Mouse (Mus musculus): ENCODE measurements around the gene Rps29. TPM values are rescaled to one million over a fixed set of nuclear protein-coding genes. Genes with fewer than 3 reads are reported as not detected.

Rps29 gene
- polyA plus RNA-seq, 1 experiment from 2014 or later = 1,027 TPM

GRCm38 (mm10) chr12:69150049-69150448, 8.9 kb downstream of the Rps29 start:
- no peaks in the 10 kb centered on the region for H3K4me1 ChIP-seq (ENCODE audit: control insufficient read depth, insufficient read depth, low read length)
- no peak overlapping the region for H3K4me3 ChIP-seq (ENCODE audit: low read length)
- H3K9ac ChIP-seq (ENCODE audit: low read length) = no peak overlapping the region
- no peaks in the 10 kb centered on the region for H3K36me3 ChIP-seq (ENCODE audit: control insufficient read depth, insufficient read depth)
- WGBS = 78% methylated on average over 13 of the region's 13 CpGs
- no peak overlapping the region for H3K27ac ChIP-seq (ENCODE audit: low read length)
- ATAC-seq (replicated peaks; ENCODE audit: extremely low read depth, insufficient read depth, low FRiP score) = no peak
- no peak overlapping the region for H3K4me2 ChIP-seq (ENCODE audit: low read depth, low read length)
- H3K9me3 ChIP-seq (replicated peaks; ENCODE audit: control insufficient read depth, low read length) = no peaks in the 10 kb centered on the region
- no peaks in the 10 kb centered on the region for H3K27me3 ChIP-seq (ENCODE audit: control insufficient read depth, insufficient read depth, low read length)

- no peak overlapping the region for H3K4me3 ChIP-seq (ENCODE audit: low read length)
- no peak overlapping the region for H3K4me2 ChIP-seq (ENCODE audit: low read depth, low read length)
- H3K36me3 ChIP-seq (ENCODE audit: control insufficient read depth, insufficient read depth) = no peaks in the 10 kb centered on the region
- no peaks in the 10 kb centered on the region for H3K9me3 ChIP-seq (replicated peaks; ENCODE audit: control insufficient read depth, low read length)
- H3K27ac ChIP-seq (ENCODE audit: low read length) = no peak overlapping the region
- H3K4me1 ChIP-seq (ENCODE audit: control insufficient read depth, insufficient read depth, low read length) = no peaks in the 10 kb centered on the region
- WGBS = 81% methylated on average over 5 of the region's 5 CpGs
- H3K27me3 ChIP-seq (ENCODE audit: control insufficient read depth, insufficient read depth, low read length) = no peaks in the 10 kb centered on the region
- no peak overlapping the region for H3K9ac ChIP-seq (ENCODE audit: low read length)
- no peak for ATAC-seq (replicated peaks; ENCODE audit: extremely low read depth, insufficient read depth, low FRiP score)
These were observed 11.7 kb downstream of the Rps29 start for GRCm38 (mm10) chr12:69147166-69147735.

GRCm38 (mm10) chr12:69143460-69143859, 15.5 kb downstream of the Rps29 start:
- H3K27ac ChIP-seq (ENCODE audit: low read length) = no peak overlapping the region
- H3K4me3 ChIP-seq (ENCODE audit: low read length) = no peak overlapping the region
- no peak overlapping the region for H3K4me2 ChIP-seq (ENCODE audit: low read depth, low read length)
- H3K4me1 ChIP-seq (ENCODE audit: control insufficient read depth, insufficient read depth, low read length) = no peaks in the 10 kb centered on the region
- H3K9ac ChIP-seq (ENCODE audit: low read length) = no peak overlapping the region
- 79% methylated on average over 6 of the region's 6 CpGs for WGBS
- H3K9me3 ChIP-seq (replicated peaks; ENCODE audit: control insufficient read depth, low read length) = no peaks in the 10 kb centered on the region
- no peaks in the 10 kb centered on the region for H3K36me3 ChIP-seq (ENCODE audit: control insufficient read depth, insufficient read depth)
- ATAC-seq (replicated peaks; ENCODE audit: extremely low read depth, insufficient read depth, low FRiP score) = no peak
- H3K27me3 ChIP-seq (ENCODE audit: control insufficient read depth, insufficient read depth, low read length) = no peaks in the 10 kb centered on the region

- no peaks in the 10 kb centered on the region for H3K36me3 ChIP-seq (ENCODE audit: control insufficient read depth, insufficient read depth)
- no peak overlapping the region for H3K4me3 ChIP-seq (ENCODE audit: low read length)
- no peaks in the 10 kb centered on the region for H3K27me3 ChIP-seq (ENCODE audit: control insufficient read depth, insufficient read depth, low read length)
- WGBS = 84% methylated on average over 7 of the region's 7 CpGs
- no peak for ATAC-seq (replicated peaks; ENCODE audit: extremely low read depth, insufficient read depth, low FRiP score)
- H3K4me1 ChIP-seq (ENCODE audit: control insufficient read depth, insufficient read depth, low read length) = no peaks in the 10 kb centered on the region
- H3K9ac ChIP-seq (ENCODE audit: low read length) = no peak overlapping the region
- no peaks in the 10 kb centered on the region for H3K9me3 ChIP-seq (replicated peaks; ENCODE audit: control insufficient read depth, low read length)
- no peak overlapping the region for H3K27ac ChIP-seq (ENCODE audit: low read length)
- H3K4me2 ChIP-seq (ENCODE audit: low read depth, low read length) = no peak overlapping the region
These were observed 19.1 kb downstream of the Rps29 start for GRCm38 (mm10) chr12:69139841-69140240.

DNA sequence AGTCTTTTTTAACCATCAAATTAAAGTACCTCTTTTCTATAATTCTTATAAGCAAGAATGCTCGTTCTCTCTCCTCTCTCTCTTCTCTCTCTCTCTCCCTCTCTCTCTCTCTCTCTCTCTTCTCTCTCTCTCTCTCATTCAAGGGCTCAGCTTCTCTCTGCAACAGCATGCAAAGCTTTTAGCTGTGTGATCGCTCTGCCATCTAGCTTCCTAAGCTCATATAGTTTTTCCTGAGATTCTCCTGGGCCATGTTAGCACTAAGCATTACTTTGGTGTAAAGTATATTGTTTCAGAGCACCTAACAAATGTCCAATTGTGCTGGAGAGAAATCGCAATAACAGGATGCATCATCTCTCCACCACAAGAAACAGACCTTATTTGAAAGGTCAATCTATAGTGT, 19.8 kb downstream of the Rps29 start:
- no peaks in the 10 kb centered on the region for H3K27me3 ChIP-seq (ENCODE audit: control insufficient read depth, insufficient read depth, low read length)
- no peaks in the 10 kb centered on the region for H3K4me1 ChIP-seq (ENCODE audit: control insufficient read depth, insufficient read depth, low read length)
- no peak for ATAC-seq (replicated peaks; ENCODE audit: extremely low read depth, insufficient read depth, low FRiP score)
- H3K9ac ChIP-seq (ENCODE audit: low read length) = no peak overlapping the region
- no peaks in the 10 kb centered on the region for H3K36me3 ChIP-seq (ENCODE audit: control insufficient read depth, insufficient read depth)
- H3K4me3 ChIP-seq (ENCODE audit: low read length) = no peak overlapping the region
- H3K9me3 ChIP-seq (replicated peaks; ENCODE audit: control insufficient read depth, low read length) = no peaks in the 10 kb centered on the region
- H3K4me2 ChIP-seq (ENCODE audit: low read depth, low read length) = no peak overlapping the region
- 85% methylated on average over 3 of the region's 3 CpGs for WGBS
- H3K27ac ChIP-seq (ENCODE audit: low read length) = no peak overlapping the region

DNA sequence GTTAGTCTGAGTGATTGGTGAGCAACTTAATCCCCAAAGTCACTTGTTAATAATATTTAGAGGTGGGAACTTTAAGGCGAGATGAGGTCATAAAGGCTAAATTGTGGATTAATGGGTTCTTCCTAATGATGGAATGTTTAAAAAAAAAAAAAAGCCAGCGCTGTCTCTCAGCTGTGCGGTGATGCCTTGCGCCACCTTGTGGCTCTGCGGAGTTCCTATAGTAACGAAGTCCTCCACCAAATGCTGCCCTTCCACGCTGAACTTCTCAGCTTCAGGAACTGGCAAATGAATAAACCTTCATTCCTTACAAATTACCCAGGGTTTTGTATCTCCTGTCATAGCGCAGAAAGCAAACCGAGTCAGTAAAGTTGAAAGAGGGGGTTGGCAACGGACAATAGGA, 27.0 kb downstream of the Rps29 start:
- Histone ChIP-seq H3K4me1 (ENCODE audit: control insufficient read depth, insufficient read depth, low read length) (no peaks in the 10 kb centered on the region), H3K27me3 (ENCODE audit: control insufficient read depth, insufficient read depth, low read length) (no peaks in the 10 kb centered on the region), H3K36me3 (ENCODE audit: control insufficient read depth, insufficient read depth) (no peaks in the 10 kb centered on the region), H3K27ac (ENCODE audit: low read length) (no peak overlapping the region), H3K9me3 (replicated peaks; ENCODE audit: control insufficient read depth, low read length) (no peaks in the 10 kb centered on the region), H3K4me2 (ENCODE audit: low read depth, low read length) (no peak overlapping the region; the same call in 1 of the 2 replicates), H3K4me3 (ENCODE audit: low read length) (no peak overlapping the region), H3K9ac (ENCODE audit: low read length) (no peak overlapping the region)
- no peak for ATAC-seq (replicated peaks; ENCODE audit: extremely low read depth, insufficient read depth, low FRiP score)
- 9% methylated on average over 10 of the region's 10 CpGs for WGBS

DNA sequence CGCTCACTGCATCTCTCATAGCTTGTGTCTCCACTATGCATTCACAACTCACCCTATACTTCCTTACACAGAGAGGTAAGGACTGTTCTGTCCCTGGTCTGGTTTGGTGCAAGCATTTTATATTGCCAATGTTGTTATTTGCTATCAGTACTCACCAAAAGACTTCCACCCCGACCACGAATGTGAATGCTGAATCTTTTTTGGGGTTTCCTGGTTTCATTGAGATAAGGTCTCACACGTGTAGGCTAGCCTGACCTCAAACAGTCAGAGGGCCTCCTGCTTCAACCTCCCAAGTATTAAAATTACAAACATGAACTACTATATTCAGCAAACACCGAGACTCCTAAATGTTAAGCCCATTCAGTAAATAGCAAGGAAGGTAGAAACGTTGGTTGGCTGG, 27.7 kb downstream of the Rps29 start:
- Histone ChIP-seq H3K36me3 (ENCODE audit: control insufficient read depth, insufficient read depth) (no peaks in the 10 kb centered on the region), H3K9me3 (replicated peaks; ENCODE audit: control insufficient read depth, low read length) (no peaks in the 10 kb centered on the region), H3K4me1 (ENCODE audit: control insufficient read depth, insufficient read depth, low read length) (no peaks in the 10 kb centered on the region), H3K4me2 (ENCODE audit: low read depth, low read length) (no peak overlapping the region), H3K27me3 (ENCODE audit: control insufficient read depth, insufficient read depth, low read length) (no peaks in the 10 kb centered on the region), H3K27ac (ENCODE audit: low read length) (no peak overlapping the region), H3K4me3 (ENCODE audit: low read length) (no peak overlapping the region), H3K9ac (ENCODE audit: low read length) (no peak overlapping the region)
- ATAC-seq (replicated peaks; ENCODE audit: extremely low read depth, insufficient read depth, low FRiP score) = no peak
- WGBS = 67% methylated on average over 6 of the region's 6 CpGs

- H3K9me3 ChIP-seq (replicated peaks; ENCODE audit: control insufficient read depth, low read length) = no peaks in the 10 kb centered on the region
- H3K9ac ChIP-seq (ENCODE audit: low read length) = no peak overlapping the region
- WGBS = 69% methylated on average over 12 of the region's 12 CpGs
- H3K4me1 ChIP-seq (ENCODE audit: control insufficient read depth, insufficient read depth, low read length) = no peaks in the 10 kb centered on the region
- H3K27me3 ChIP-seq (ENCODE audit: control insufficient read depth, insufficient read depth, low read length) = no peaks in the 10 kb centered on the region
- no peak for ATAC-seq (replicated peaks; ENCODE audit: extremely low read depth, insufficient read depth, low FRiP score)
- H3K4me3 ChIP-seq (ENCODE audit: low read length) = peak overlapping the region; percentile 24
- peak overlapping the region; percentile 52 for H3K4me2 ChIP-seq (ENCODE audit: low read depth, low read length)
- no peaks in the 10 kb centered on the region for H3K36me3 ChIP-seq (ENCODE audit: control insufficient read depth, insufficient read depth)
- no peak overlapping the region for H3K27ac ChIP-seq (ENCODE audit: low read length)
These were observed 28.5 kb downstream of the Rps29 start for GRCm38 (mm10) chr12:69130486-69130885.

- no peaks in the 10 kb centered on the region for H3K9me3 ChIP-seq (replicated peaks; ENCODE audit: control insufficient read depth, low read length)
- no peak overlapping the region for H3K27ac ChIP-seq (ENCODE audit: low read length)
- H3K4me3 ChIP-seq (ENCODE audit: low read length) = peak overlapping the region; percentile 24
- 0 out of 2 replicates have a peak, but pooled peaks have one; percentile 37 for ATAC-seq (replicated peaks; ENCODE audit: extremely low read depth, insufficient read depth, low FRiP score)
- WGBS = 43% methylated on average over 18 of the region's 18 CpGs
- peak overlapping the region; percentile 52 for H3K4me2 ChIP-seq (ENCODE audit: low read depth, low read length)
- H3K9ac ChIP-seq (ENCODE audit: low read length) = no peak overlapping the region
- no peaks in the 10 kb centered on the region for H3K27me3 ChIP-seq (ENCODE audit: control insufficient read depth, insufficient read depth, low read length)
- H3K36me3 ChIP-seq (ENCODE audit: control insufficient read depth, insufficient read depth) = no peaks in the 10 kb centered on the region
- no peaks in the 10 kb centered on the region for H3K4me1 ChIP-seq (ENCODE audit: control insufficient read depth, insufficient read depth, low read length)
These were observed 29.2 kb downstream of the Rps29 start for GRCm38 (mm10) chr12:69129634-69130310.

Data from heart, embryonic 16.5 days (tissue).